Mouse (Mus musculus): ENCODE data around the gene 9530053A07Rik. TPM values are rescaled to one million over a fixed set of nuclear protein-coding genes. Genes with fewer than 3 reads are reported as not detected.

9530053A07Rik gene
- polyA plus RNA-seq, 1 experiment: 0.57 TPM

DNA sequence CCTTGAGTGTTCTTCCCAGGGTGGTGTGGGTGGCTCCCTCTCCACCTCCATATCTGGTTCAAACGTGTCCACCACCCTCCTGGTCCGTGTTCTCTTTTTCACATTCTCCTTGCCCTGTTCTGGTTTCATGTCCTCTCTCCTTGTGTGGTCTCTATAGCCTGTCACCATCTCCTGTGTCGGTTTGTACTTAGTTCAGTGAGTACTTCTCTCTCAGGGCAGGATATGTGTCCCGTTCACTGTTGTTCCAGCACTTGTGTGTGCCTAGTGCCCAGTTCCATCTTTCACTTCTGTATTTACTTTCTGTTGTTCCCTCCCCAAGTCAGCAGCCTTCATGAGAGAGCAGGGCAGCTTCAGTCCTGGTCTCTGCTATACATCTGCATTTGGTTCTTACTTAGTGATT lies 46.1 kb downstream of the 9530053A07Rik start:
- WGBS: 75% methylated on average over 4 of the region's 4 CpGs
- no peak overlapping the region for H3K4me3 ChIP-seq (ENCODE audit: low read depth, low read length)

DNA sequence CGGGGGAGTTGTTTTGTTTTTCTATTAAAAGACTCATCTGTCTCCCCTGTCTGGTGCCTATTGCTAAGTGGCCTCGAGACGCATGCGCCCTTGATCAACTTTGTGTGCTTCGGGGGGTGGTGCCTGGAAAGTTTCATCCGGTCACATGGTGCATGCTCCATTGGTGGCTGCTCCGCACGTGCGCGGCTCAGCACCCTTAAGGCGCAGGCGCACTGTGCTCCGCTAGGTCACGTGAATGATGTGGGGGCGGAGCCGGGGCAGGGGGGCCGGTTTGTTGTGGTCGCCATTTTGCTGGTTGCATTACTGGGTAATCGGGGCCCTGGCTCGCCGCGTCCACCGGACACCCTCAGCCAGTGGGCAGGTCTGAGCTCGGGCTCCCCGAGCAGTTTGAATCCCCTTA lies 50.0 kb downstream of the 9530053A07Rik start, which contains the start of gene Dyrk1b:
TSS of gene Dyrk1b (plus strand) at position 242 of the 400 bp plus-strand sequence.
- no peak for TF ChIP-seq CTCF (IDR thresholded peaks at IDR 0.05; ENCODE audit: extremely low read depth, insufficient read length, insufficient replicate concordance, low read depth, low read length)
- WGBS: under 1% methylated on average over 25 of the region's 25 CpGs
- Histone ChIP-seq H3K27ac (ENCODE audit: insufficient read depth, low read depth, low read length) (peak within 1 kb of the TSS; percentile 4; the same call in 1 of the 2 replicates), H3K4me3 (ENCODE audit: low read depth, low read length) (peak within 1 kb of the TSS; percentile 81), H3K36me3 (ENCODE audit: control insufficient read depth, insufficient read depth, low read length) (peaks cover 34% of the 10 kb centered on the region), H3K27me3 (ENCODE audit: control insufficient read depth, insufficient read depth, low read length) (no peaks in the 10 kb centered on the region), H3K4me1 (ENCODE audit: control insufficient read depth, insufficient read depth, insufficient read length, low read length) (no peaks in the 10 kb centered on the region)

More for the DNA sequence above, 46.1 kb downstream of the 9530053A07Rik start:
- H3K27ac ChIP-seq (ENCODE audit: insufficient read depth, low read depth, low read length): no peak overlapping the region
- no peaks in the 10 kb centered on the region for H3K27me3 ChIP-seq (ENCODE audit: control insufficient read depth, insufficient read depth, low read length)
- peaks cover 12% of the 10 kb centered on the region for H3K36me3 ChIP-seq (ENCODE audit: control insufficient read depth, insufficient read depth, low read length)
- H3K4me1 ChIP-seq (ENCODE audit: control insufficient read depth, insufficient read depth, insufficient read length, low read length): peaks cover 5% of the 10 kb centered on the region; the same call in 1 of the 2 replicates
- TF ChIP-seq CTCF (IDR thresholded peaks at IDR 0.05; ENCODE audit: extremely low read depth, insufficient read length, insufficient replicate concordance, low read depth, low read length): no peak
- no peak for TF ChIP-seq POLR2A (IDR thresholded peaks at IDR 0.05; ENCODE audit: low read depth, low read length)

DNA sequence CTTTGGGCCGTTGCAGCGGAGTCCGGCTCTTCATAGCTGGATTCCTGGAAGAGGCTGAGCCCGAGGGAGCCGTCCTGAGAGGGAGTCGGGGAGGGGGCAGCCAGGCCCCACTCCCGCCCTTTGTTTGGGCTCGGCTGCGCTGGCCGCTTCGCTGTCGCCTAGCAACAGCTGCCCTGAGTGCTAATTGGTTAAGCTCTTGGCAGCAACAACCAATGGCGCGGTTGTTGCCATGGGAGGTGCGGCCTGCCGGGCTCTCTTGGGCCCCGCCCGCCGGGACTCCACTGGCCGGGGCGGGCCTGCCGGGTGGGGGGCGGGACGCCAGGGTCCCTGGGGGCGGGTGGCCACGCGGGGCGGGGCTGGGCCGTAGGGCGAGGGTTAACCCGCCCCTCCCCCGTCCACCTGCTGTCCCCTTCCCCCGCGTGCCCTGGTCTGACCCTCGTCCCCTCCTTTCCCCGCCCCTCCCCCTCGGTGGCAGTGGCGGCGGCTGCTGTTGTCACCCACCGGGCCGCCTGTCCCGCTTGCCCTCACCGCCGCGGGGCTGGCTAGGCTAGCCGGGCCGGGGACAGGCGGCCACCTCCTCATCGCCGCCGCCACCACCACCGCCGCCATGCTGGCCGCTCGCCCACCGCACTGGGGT lies 50.6 kb downstream of the 9530053A07Rik start:
- TF ChIP-seq CTCF (IDR thresholded peaks at IDR 0.05; ENCODE audit: extremely low read depth, insufficient read length, insufficient replicate concordance, low read depth, low read length) (no peak), POLR2A (IDR thresholded peaks at IDR 0.05; ENCODE audit: low read depth, low read length) (no peak)
- Histone ChIP-seq H3K27me3 (ENCODE audit: control insufficient read depth, insufficient read depth, low read length) (no peaks in the 10 kb centered on the region), H3K27ac (ENCODE audit: insufficient read depth, low read depth, low read length) (peak overlapping the region; percentile 4; the same call in 1 of the 2 replicates), H3K4me1 (ENCODE audit: control insufficient read depth, insufficient read depth, insufficient read length, low read length) (no peaks in the 10 kb centered on the region), H3K4me3 (ENCODE audit: low read depth, low read length) (peak overlapping the region; percentile 81), H3K36me3 (ENCODE audit: control insufficient read depth, insufficient read depth, low read length) (peaks cover 40% of the 10 kb centered on the region)
- 2% methylated on average over 47 of the region's 56 CpGs for WGBS

DNA sequence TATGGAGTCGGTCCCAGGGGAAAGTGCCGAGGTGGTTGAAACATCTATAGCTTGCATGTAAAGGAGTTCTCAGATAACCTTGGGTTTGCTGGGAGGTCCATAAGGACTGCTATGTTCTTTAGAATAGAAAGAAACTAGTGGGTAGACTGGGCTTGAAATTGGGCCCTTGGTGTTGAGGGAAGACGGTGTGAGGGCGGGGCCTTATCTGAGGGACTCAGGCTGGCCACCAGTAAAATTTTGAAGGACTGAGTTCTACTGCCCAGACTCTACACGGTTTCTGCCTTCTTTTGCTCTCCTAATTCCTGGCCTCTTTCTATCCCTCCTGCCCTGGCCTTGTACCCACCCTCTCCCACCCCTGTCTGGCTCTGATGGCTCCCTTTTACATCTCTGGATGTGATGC lies 51.6 kb downstream of the 9530053A07Rik start:
- 74% methylated on average over 5 of the region's 5 CpGs for WGBS
- Histone ChIP-seq H3K4me3 (ENCODE audit: low read depth, low read length) (no peak overlapping the region), H3K4me1 (ENCODE audit: control insufficient read depth, insufficient read depth, insufficient read length, low read length) (no peaks in the 10 kb centered on the region), H3K27ac (ENCODE audit: insufficient read depth, low read depth, low read length) (no peak overlapping the region), H3K36me3 (ENCODE audit: control insufficient read depth, insufficient read depth, low read length) (peaks cover 50% of the 10 kb centered on the region), H3K27me3 (ENCODE audit: control insufficient read depth, insufficient read depth, low read length) (no peaks in the 10 kb centered on the region)
- TF ChIP-seq CTCF (IDR thresholded peaks at IDR 0.05; ENCODE audit: extremely low read depth, insufficient read length, insufficient replicate concordance, low read depth, low read length) (no peak), POLR2A (IDR thresholded peaks at IDR 0.05; ENCODE audit: low read depth, low read length) (no peak)

DNA sequence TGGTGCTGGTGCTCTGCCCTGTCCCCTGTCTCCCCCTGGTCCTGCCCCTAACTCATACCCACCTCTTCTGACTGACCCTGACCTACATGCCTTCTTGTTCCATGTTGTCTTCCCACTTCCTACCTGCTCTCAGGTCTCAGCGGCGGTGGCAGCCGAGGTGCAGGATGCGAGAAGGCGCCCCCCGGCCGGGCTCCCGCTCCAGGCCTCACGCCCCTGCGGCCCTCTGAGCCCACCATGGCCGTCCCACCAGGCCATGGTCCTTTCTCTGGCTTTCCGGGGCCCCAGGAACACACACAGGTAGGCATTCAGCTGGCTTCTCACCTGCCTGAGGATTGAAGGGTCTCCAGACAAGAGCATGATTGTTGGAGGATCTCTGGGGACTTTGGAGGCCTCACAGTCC lies 52.1 kb downstream of the 9530053A07Rik start:
- Histone ChIP-seq H3K27ac (ENCODE audit: insufficient read depth, low read depth, low read length) (no peak overlapping the region), H3K36me3 (ENCODE audit: control insufficient read depth, insufficient read depth, low read length) (peaks cover 52% of the 10 kb centered on the region), H3K4me3 (ENCODE audit: low read depth, low read length) (no peak overlapping the region), H3K4me1 (ENCODE audit: control insufficient read depth, insufficient read depth, insufficient read length, low read length) (no peaks in the 10 kb centered on the region), H3K27me3 (ENCODE audit: control insufficient read depth, insufficient read depth, low read length) (no peaks in the 10 kb centered on the region)
- WGBS: 95% methylated on average over 12 of the region's 12 CpGs
- TF ChIP-seq CTCF (IDR thresholded peaks at IDR 0.05; ENCODE audit: extremely low read depth, insufficient read length, insufficient replicate concordance, low read depth, low read length): no peak
- TF ChIP-seq POLR2A (IDR thresholded peaks at IDR 0.05; ENCODE audit: low read depth, low read length): no peak

DNA sequence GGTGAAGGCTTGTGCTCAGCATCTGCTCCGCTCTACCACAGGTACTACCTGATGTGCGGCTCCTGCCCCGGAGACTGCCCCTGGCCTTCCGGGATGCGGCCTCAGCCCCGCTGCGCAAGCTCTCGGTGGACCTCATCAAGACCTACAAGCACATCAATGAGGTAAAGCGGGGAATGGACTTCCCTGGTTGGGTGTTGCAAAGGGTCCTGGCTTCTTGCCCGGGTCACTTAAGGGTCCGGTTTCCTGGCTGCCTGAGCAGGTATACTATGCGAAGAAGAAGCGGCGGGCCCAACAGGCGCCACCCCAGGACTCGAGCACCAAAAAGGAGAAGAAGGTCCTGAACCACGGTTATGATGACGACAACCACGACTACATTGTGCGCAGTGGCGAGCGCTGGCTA lies 53.1 kb downstream of the 9530053A07Rik start:
- H3K36me3 ChIP-seq (ENCODE audit: control insufficient read depth, insufficient read depth, low read length): peaks cover 56% of the 10 kb centered on the region
- 92% methylated on average over 22 of the region's 22 CpGs for WGBS
- TF ChIP-seq POLR2A (IDR thresholded peaks at IDR 0.05; ENCODE audit: low read depth, low read length): no peak
- TF ChIP-seq CTCF (IDR thresholded peaks at IDR 0.05; ENCODE audit: extremely low read depth, insufficient read length, insufficient replicate concordance, low read depth, low read length): no peak
- no peaks in the 10 kb centered on the region for H3K27me3 ChIP-seq (ENCODE audit: control insufficient read depth, insufficient read depth, low read length)
- no peak overlapping the region for H3K27ac ChIP-seq (ENCODE audit: insufficient read depth, low read depth, low read length)
- no peak overlapping the region for H3K4me3 ChIP-seq (ENCODE audit: low read depth, low read length)
- H3K4me1 ChIP-seq (ENCODE audit: control insufficient read depth, insufficient read depth, insufficient read length, low read length): no peaks in the 10 kb centered on the region

DNA sequence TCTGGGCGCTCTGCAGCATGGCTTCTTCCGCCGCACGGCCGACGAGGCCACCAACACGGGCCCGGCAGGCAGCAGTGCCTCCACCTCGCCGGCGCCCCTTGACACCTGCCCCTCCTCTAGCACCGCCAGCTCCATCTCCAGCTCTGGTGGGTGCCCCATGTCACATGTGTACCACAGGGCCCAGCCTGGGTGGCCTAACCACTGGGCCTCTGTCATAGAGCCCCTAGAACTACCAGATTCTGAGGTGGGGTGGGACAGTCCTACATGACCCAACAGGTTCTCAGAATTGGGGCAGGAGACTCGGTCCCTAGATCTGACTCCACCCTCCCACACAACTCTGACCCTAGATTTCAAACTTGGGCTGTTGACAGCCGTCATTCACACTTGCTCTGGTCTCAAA lies 56.6 kb downstream of the 9530053A07Rik start:
- 94% methylated on average over 14 of the region's 14 CpGs for WGBS

More for the DNA sequence above, 56.6 kb downstream of the 9530053A07Rik start:
- Histone ChIP-seq H3K36me3 (ENCODE audit: control insufficient read depth, insufficient read depth, low read length) (peaks cover 60% of the 10 kb centered on the region), H3K4me3 (ENCODE audit: low read depth, low read length) (no peak overlapping the region), H3K27me3 (ENCODE audit: control insufficient read depth, insufficient read depth, low read length) (no peaks in the 10 kb centered on the region), H3K27ac (ENCODE audit: insufficient read depth, low read depth, low read length) (no peak overlapping the region), H3K4me1 (ENCODE audit: control insufficient read depth, insufficient read depth, insufficient read length, low read length) (no peaks in the 10 kb centered on the region)
- TF ChIP-seq POLR2A (IDR thresholded peaks at IDR 0.05; ENCODE audit: low read depth, low read length) (no peak), CTCF (IDR thresholded peaks at IDR 0.05; ENCODE audit: extremely low read depth, insufficient read length, insufficient replicate concordance, low read depth, low read length) (no peak)

All from small intestine, adult 2 months (tissue).